21 mouse cellular contexts compared by ENCODE assay signal in the genomic region with DNA sequence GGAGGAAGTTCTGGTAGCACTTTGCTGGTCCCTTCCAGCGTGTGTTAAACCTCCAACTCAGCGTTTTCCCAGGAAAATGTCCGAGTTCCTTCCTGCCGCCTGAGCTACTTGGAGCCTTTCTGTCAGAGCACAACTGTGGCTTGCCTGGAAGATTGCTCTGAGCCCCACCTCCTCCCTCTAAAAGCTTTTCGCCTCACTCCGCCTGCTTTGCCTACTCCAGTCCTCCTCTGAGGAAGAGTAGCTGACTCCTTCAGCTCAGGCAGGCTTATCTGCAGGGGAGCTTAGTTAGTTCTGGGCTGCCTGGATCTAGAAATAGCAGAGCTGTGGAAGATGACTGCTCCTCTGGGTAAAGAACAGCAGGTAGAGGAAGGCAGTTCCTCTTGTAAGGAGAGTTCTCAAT.
DNase-seq lines count a peak whose midpoint lies in the region; ATAC-seq and TF ChIP-seq lines count a peak whose summit lies in the region.
"Had no signal": no experiment of that assay in that cellular context is flagged by ENCODE, and none has a peak within 500 bp of the region (broad histone marks: within the 10 kb centered on the region; RNA-seq: fewer than 3 reads in every experiment).

No protein-coding gene starts in this region.

- WGBS in neural tube, embryonic 13.5 days = 69% methylated on average over 6 of the region's 6 CpGs

- TF ChIP-seq POLR2A in cortical plate, adult 2 months (IDR thresholded peaks at IDR 0.05; ENCODE audit: extremely low read depth, insufficient read depth, low read length) = peak; percentile 52; the same call in 1 of the 2 replicates

- H3K27me3 ChIP-seq in neural tube, embryonic 13.5 days = no peaks in the 10 kb centered on the region
- H3K27me3 ChIP-seq: forebrain, embryonic 13.5 days; limb, embryonic 13.5 days; liver, embryonic 15.5 days; neural tube, embryonic 15.5 days had no signal

- H3K9ac ChIP-seq in neural tube, embryonic 13.5 days = no peak overlapping the region
- H3K9ac ChIP-seq: forebrain, embryonic 13.5 days; limb, embryonic 13.5 days; liver, embryonic 15.5 days; neural tube, embryonic 15.5 days had no signal

- peak; percentile 69 for ATAC-seq in frontal cortex, adult (ENCODE audit: low TSS enrichment)
- ATAC-seq in neural tube, embryonic 13.5 days (ENCODE audit: low read depth) = no peak
- ATAC-seq: forebrain, embryonic 13.5 days; intestine, postnatal 0 days had no signal

- H3K4me3 ChIP-seq in neural tube, embryonic 13.5 days = no peak overlapping the region
- H3K4me3 ChIP-seq in cortical plate, adult 2 months (ENCODE audit: insufficient read depth, low read length) = no peak overlapping the region
- H3K4me3 ChIP-seq: forebrain, embryonic 13.5 days; limb, embryonic 13.5 days; liver, embryonic 15.5 days; myocyte; neural tube, embryonic 15.5 days had no signal

- no peak overlapping the region for H3K4me2 ChIP-seq in neural tube, embryonic 13.5 days
- H3K4me2 ChIP-seq: forebrain, embryonic 13.5 days; limb, embryonic 13.5 days; liver, embryonic 15.5 days; neural tube, embryonic 15.5 days had no signal

- peak overlapping the region; percentile 20; the same call in 1 of the 2 replicates for H3K27ac ChIP-seq in neural tube, embryonic 13.5 days (replicated peaks)
- peak overlapping the region; percentile 32 for H3K27ac ChIP-seq in cortical plate, adult 2 months (ENCODE audit: insufficient read depth, low read length)
- H3K27ac ChIP-seq: forebrain, embryonic 13.5 days; limb, embryonic 13.5 days; neural tube, embryonic 15.5 days had no signal

- DNase-seq in frontal cortex, postnatal 25 days (ENCODE audit: low spot score in 2 of 2) = no peak
- peak; percentile 17 for DNase-seq in kidney, postnatal 10 days
- no peak for DNase-seq in kidney, postnatal 14 days
- DNase-seq in neural tube, embryonic 10.5 days (ENCODE audit: extremely low spot score, low spot score) = no peak
- DNase-seq: adrenal gland, postnatal 14 days; cerebellum, adult 8-10 months; cerebellum, postnatal 36 days; kidney, postnatal 4 days; lung, postnatal 4 days; midbrain, embryonic 14.5 days; thymus, adult 18-20 months; thymus, postnatal 36 days had no signal

- H3K9me3 ChIP-seq in neural tube, embryonic 13.5 days = no peaks in the 10 kb centered on the region
- H3K9me3 ChIP-seq: forebrain, embryonic 13.5 days; limb, embryonic 13.5 days; liver, embryonic 15.5 days; neural tube, embryonic 15.5 days had no signal

- H3K36me3 ChIP-seq in neural tube, embryonic 13.5 days = no peaks in the 10 kb centered on the region
- H3K36me3 ChIP-seq: neural tube, embryonic 15.5 days had no signal

- H3K4me1 ChIP-seq in neural tube, embryonic 13.5 days (replicated peaks) = peaks cover 20% of the 10 kb centered on the region
- peaks cover 6% of the 10 kb centered on the region for H3K4me1 ChIP-seq in cortical plate, adult 2 months (ENCODE audit: control insufficient read depth, insufficient read depth, low read length)
- H3K4me1 ChIP-seq: liver, embryonic 15.5 days had no signal

- TF ChIP-seq CTCF in cortical plate, adult 2 months (IDR thresholded peaks at IDR 0.05; ENCODE audit: extremely low read depth, insufficient read depth, low read length) = no peak
